ENCODE assay signal across 16 mouse cellular contexts in the genomic region with DNA sequence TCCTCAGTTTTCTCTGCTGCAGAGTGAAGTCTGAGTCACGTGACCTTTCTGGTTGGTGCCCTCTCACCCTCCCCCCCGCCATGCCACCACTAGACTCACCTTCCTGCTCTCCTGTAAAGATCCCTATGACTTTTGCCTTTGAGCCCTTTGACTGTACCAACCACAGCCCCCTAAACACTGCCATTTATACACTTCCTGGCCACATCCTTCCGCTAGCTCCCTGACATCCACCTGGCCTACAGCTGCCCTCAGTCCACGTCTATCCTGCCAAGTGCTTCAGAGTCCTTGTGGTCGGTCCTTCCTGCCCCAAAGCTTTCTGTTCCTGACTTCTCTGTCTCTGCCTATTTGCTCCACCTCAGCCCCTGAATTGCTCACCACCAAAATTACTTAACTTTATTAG. TPM values are rescaled to one million over a fixed set of nuclear protein-coding genes. Genes with fewer than 3 reads are reported as not detected.
DNase-seq lines count a peak whose midpoint lies in the region; ATAC-seq lines count a peak whose summit lies in the region.
"Had no signal": no experiment of that assay in that cellular context is flagged by ENCODE, and none has a peak within 500 bp of the region (broad histone marks: within the 10 kb centered on the region; RNA-seq: fewer than 3 reads in every experiment).

No protein-coding gene starts in this region.

- H3K4me3 ChIP-seq in megakaryocyte, embryonic 14.5 days (replicated peaks), result peak overlapping the region; percentile 81
- H3K4me3 ChIP-seq: forebrain, embryonic 15.5 days; heart, embryonic 10.5 days; limb, embryonic 15.5 days had no signal

- peaks cover 51% of the 10 kb centered on the region for H3K4me1 ChIP-seq in megakaryocyte, embryonic 14.5 days
- H3K4me1 ChIP-seq: forebrain, embryonic 15.5 days; limb, embryonic 15.5 days had no signal

- H3K9me3 ChIP-seq in megakaryocyte, embryonic 14.5 days, result peaks cover 16% of the 10 kb centered on the region; the same call in 1 of the 2 replicates
- H3K9me3 ChIP-seq: limb, embryonic 15.5 days had no signal

- ATAC-seq in activated CD4-positive, CD25-positive, alpha-beta regulatory T cell, adult 4 months, result peak; percentile 69
- ATAC-seq: forebrain, embryonic 15.5 days had no signal

- no peaks in the 10 kb centered on the region for H3K27me3 ChIP-seq in megakaryocyte, embryonic 14.5 days (replicated peaks)
- H3K27me3 ChIP-seq: forebrain, embryonic 15.5 days; limb, embryonic 15.5 days had no signal

- H3K36me3 ChIP-seq in megakaryocyte, embryonic 14.5 days (replicated peaks; ENCODE audit: low read length), result peaks cover 6% of the 10 kb centered on the region
- H3K36me3 ChIP-seq: forebrain, embryonic 15.5 days; heart, embryonic 10.5 days; limb, embryonic 15.5 days had no signal

- peak; percentile 53 for DNase-seq in CD4-positive helper T cell, adult 2 months (ENCODE audit: low read depth, low spot score)
- peak; percentile 29 to 33 for DNase-seq in thymus, postnatal 10 days (ENCODE audit: low spot score in 2 of 2)
- no peak for DNase-seq in layer of hippocampus, postnatal 25 days (ENCODE audit: extremely low spot score in 1 of 2, low spot score in 1 of 2)
- DNase-seq in kidney, postnatal 10 days, result no peak
- DNase-seq in kidney, postnatal 25 days, result no peak
- DNase-seq: cerebellum, adult 8-10 months; gastrocnemius, postnatal 14 days; lung, adult 2 months; lung, postnatal 4 days; midbrain, embryonic 14.5 days; right cerebral cortex, postnatal 25 days had no signal

RNA-seq across cellular contexts. Expression of a gene that starts 16.6 kb away (rescaled TPM):
- 1 to 10 TPM; 8.3 to 9.0 TPM for polyA plus RNA-seq in activated CD4-positive, CD25-positive, alpha-beta regulatory T cell, adult 4 months (2017; shearing (Covaris generic))
- polyA plus RNA-seq in megakaryocyte, embryonic 14.5 days (2012; ENCODE audit: insufficient read depth, low replicate concordance), result 2.9 TPM in 2 replicates
- 10 to 100 TPM; 21.1 to 21.7 TPM for total RNA-seq in layer of hippocampus, postnatal 25 days (2021)

RNA-seq across cellular contexts. Expression of a gene that starts 29.1 kb away (rescaled TPM):
- polyA plus RNA-seq in activated CD4-positive, CD25-positive, alpha-beta regulatory T cell, adult 4 months (2017; shearing (Covaris generic)), result 100 to 1,000 TPM; 268 to 273 TPM
- 0.17 TPM in 1 of 2 replicates, not detected in the other for polyA plus RNA-seq in megakaryocyte, embryonic 14.5 days (2012; ENCODE audit: insufficient read depth, low replicate concordance)
- total RNA-seq in layer of hippocampus, postnatal 25 days (2021), result 10 to 100 TPM; 66.9 to 79.0 TPM

Comparison
In these comparisons a context has a peak if more than half of its experiments do, and no peak if none do; other contexts are left out.
1. DNase-seq: peak in CD4-positive helper T cell, adult 2 months (single experiment) and thymus, postnatal 10 days (2 of 2); none in layer of hippocampus, postnatal 25 days (0 of 2), kidney, postnatal 10 days (single experiment) and kidney, postnatal 25 days (0 of 2).
2. RNA of a gene that starts 29.1 kb away (polyA plus RNA-seq): 268 to 273 TPM in activated CD4-positive, CD25-positive, alpha-beta regulatory T cell, adult 4 months; 0.17 TPM in megakaryocyte, embryonic 14.5 days; every median in the first group is over 100 times any median in the second.